8 mouse cellular contexts compared by ENCODE assay signal in the genomic region with DNA sequence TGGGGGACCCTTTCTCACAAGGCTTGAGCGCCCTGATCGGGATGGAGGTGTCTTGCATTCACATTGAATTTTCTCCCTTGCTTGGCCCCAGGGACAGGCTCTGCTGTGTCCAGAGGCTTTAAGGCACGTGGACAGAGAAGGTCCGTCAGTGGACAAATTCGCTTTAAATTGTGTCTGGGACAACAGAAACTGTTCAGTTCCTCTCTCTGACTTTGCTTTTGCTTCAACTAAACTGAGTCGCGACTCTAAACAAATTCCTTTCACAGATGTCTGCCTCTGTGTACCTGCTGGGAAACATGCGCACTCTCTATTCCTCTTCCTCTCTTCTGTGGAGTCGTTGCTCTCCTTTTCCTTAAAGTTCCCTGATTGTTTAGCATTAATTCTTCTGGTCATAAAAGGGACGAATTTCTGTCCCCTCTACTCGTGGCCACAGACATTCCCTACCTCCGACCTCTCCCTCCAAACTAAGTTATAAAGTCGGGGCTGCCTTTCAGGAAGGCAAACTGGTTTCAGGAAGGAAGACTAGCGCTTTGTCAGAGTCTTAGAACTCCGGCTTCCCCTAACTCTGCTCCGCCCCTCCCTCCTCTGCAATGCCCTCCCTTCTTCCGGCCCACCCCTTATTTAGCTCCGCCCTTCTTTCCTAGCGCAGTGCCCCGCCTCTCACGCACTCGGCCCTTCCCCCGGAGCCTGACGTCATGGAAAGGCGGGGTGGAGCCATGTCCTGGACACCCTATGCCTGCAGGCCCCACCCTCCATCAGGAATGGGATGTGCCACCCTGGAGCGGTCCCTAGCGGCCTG. TPM values are rescaled to one million over a fixed set of nuclear protein-coding genes. Genes with fewer than 3 reads are reported as not detected.
A peak's percentile ranks its signal among the peaks of the same experiment; 100 is the strongest.
DNase-seq lines count a peak whose midpoint lies in the region; ATAC-seq lines count a peak whose summit lies in the region.

No protein-coding gene starts in this region.

- peak overlapping the region; percentile 52 for H3K9ac ChIP-seq in hindbrain, embryonic 16.5 days (ENCODE audit: low read depth, low read length)

- H3K36me3 ChIP-seq in hindbrain, embryonic 16.5 days (ENCODE audit: control insufficient read depth, insufficient read depth, low read length), result no peaks in the 10 kb centered on the region
- H3K36me3 ChIP-seq in macrophage (ENCODE audit: inconsistent target), result peaks cover 5% of the 10 kb centered on the region; the same call in 1 of the 2 replicates

- H3K27ac ChIP-seq in hindbrain, embryonic 16.5 days (ENCODE audit: low read depth, low read length), result peak overlapping the region; percentile 69
- peak overlapping the region; percentile 89 for H3K27ac ChIP-seq in macrophage

- peaks cover 16% of the 10 kb centered on the region for H3K4me1 ChIP-seq in hindbrain, embryonic 16.5 days (ENCODE audit: control insufficient read depth, insufficient read depth, low read depth, low read length)

- no peaks in the 10 kb centered on the region for H3K27me3 ChIP-seq in hindbrain, embryonic 16.5 days (replicated peaks; ENCODE audit: control insufficient read depth, insufficient read depth, low read length)

- H3K79me2 ChIP-seq in macrophage (ENCODE audit: inconsistent target), result peaks cover 90% of the 10 kb centered on the region

- WGBS in hindbrain, embryonic 16.5 days, result 1% methylated on average over 27 of the region's 27 CpGs
- 4% methylated on average over 26 of the region's 27 CpGs for WGBS in macrophage (ENCODE audit: missing documents)

- DNase-seq in R1 (ENCODE audit: low read depth, low spot score), result peak; percentile 98
- peak; percentile 98 to 99 for DNase-seq in cerebellum, postnatal 25 days
- DNase-seq in frontal cortex, postnatal 36 days (ENCODE audit: low spot score in 2 of 2), result peak; percentile 98 to 99
- DNase-seq in left cerebral cortex, adult 18-20 months (ENCODE audit: low spot score in 2 of 2), result peak; percentile 98 to 99
- peak; percentile 99 for DNase-seq in right cerebral cortex, adult 18-20 months
- peak; percentile 98 for DNase-seq in urinary bladder, postnatal 10 days (ENCODE audit: low spot score)

- ATAC-seq in hindbrain, embryonic 16.5 days, result peak; percentile 97

- no peaks in the 10 kb centered on the region for H3K9me3 ChIP-seq in hindbrain, embryonic 16.5 days (ENCODE audit: control insufficient read depth, low read length)

- H3K4me2 ChIP-seq in hindbrain, embryonic 16.5 days (ENCODE audit: low read length), result peak overlapping the region; percentile 69

- H3K4me3 ChIP-seq in hindbrain, embryonic 16.5 days (ENCODE audit: low read length), result peak overlapping the region; percentile 42
- H3K4me3 ChIP-seq in macrophage (ENCODE audit: inconsistent target), result peak overlapping the region; percentile 33

RNA-seq across cellular contexts. Expression of gene Itpkb, which starts 56.9 kb away (rescaled TPM):
- polyA plus RNA-seq in hindbrain, embryonic 16.5 days (2015; fragmentation: Nextera tagmentation; extraction: Ambion mirVana), result 3.8 and 4.0 TPM in 2 replicates
- total RNA-seq in left cerebral cortex, adult 18-20 months (2021), result 10 to 100 TPM; 18.3 to 20.2 TPM
- total RNA-seq in macrophage (2018; cell fraction: chromatin; rRNA removed), result 1,000 to 10,000 TPM in 4 of 26 experiments, 100 to 1,000 TPM in 22; 236 to 1,218 (median 566) TPM
- 100 to 1,000 TPM in 10 of 26 experiments, 10 to 100 TPM in 16; 60.5 to 237 (median 89.4) TPM for total RNA-seq in macrophage (2018; cell fraction: cytosol; rRNA removed)
- total RNA-seq in macrophage (2018; cell fraction: nucleus; rRNA removed), result 100 to 1,000 TPM; 208 to 665 (median 325) TPM
- polyA plus RNA-seq in macrophage (2018), result 43.7 to 63.0 TPM (median 46.1 TPM) in 3 replicates

Comparison
In these comparisons a context has a peak if more than half of its experiments do, and no peak if none do; other contexts are left out.
1. Peak in every context shown above with its lines: DNase-seq, ATAC-seq, H3K4me3 ChIP-seq and H3K27ac ChIP-seq.